Mouse (Mus musculus): Measurements from ENCODE around the gene Rundc3b.

GRCm38 (mm10) chr5:8455565-8455964 lies 167.2 kb downstream of the Rundc3b start:
- no peak for TF ChIP-seq CTCF (IDR thresholded peaks at IDR 0.05; ENCODE audit: low read depth)
- TF ChIP-seq EP300 (IDR thresholded peaks at IDR 0.05; ENCODE audit: low read depth) = no peak
